Mouse (Mus musculus): ENCODE data around the gene Dlx2.

- TF ChIP-seq CTCF (IDR thresholded peaks at IDR 0.05; ENCODE audit: control insufficient read depth, insufficient read depth, insufficient read length) (no peak), MAX (IDR thresholded peaks at IDR 0.05) (no peak), MYOG (IDR thresholded peaks at IDR 0.05; ENCODE audit: control insufficient read depth, extremely low read depth, insufficient read length) (no peak), FOSL1 (IDR thresholded peaks at IDR 0.05; ENCODE audit: insufficient read depth, low read length, poor library complexity, severe bottlenecking) (no peak), MYOD1 (IDR thresholded peaks at IDR 0.05; ENCODE audit: control insufficient read depth, insufficient read length, low read depth) (no peak), CEBPB (IDR thresholded peaks at IDR 0.05; ENCODE audit: low read depth) (no peak)
Observed at GRCm38 (mm10) chr2:71524763-71525162, 21.8 kb downstream of the Dlx2 start.

Measured in C2C12 (cell line).